Mouse (Mus musculus) brain, embryonic 18.5 days (tissue): ENCODE results near the gene Gm11549.

Experiments used
- DNase-seq: peaks from one replicate; pipeline ENCODE4 v3.0.0-alpha.2; 2012; ENCODE audit warnings: low read depth, low spot score

The Gm11549 gene

DNA sequence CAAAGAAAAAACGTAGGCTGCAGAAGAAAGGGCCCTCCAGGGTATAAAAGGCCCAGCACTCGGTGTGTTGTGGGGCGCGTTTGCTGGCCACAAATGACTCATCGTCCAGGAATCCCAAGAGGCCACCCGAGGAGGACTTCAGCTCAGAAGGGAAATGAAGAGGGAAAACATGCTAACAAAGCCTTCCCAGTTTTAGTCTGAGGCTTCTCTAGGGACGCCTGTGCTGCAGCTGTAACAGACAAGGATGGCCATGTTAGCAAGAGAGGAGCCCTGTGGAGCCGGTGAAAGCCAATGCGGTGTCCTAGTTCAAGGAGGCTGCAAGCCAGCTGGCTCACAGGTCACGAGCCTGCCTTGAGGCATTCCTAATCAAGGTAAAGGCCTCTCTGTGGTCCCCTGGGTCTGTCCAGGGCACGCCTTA, 39.8 kb downstream of the Gm11549 start:
- no peak for DNase-seq

DNA sequence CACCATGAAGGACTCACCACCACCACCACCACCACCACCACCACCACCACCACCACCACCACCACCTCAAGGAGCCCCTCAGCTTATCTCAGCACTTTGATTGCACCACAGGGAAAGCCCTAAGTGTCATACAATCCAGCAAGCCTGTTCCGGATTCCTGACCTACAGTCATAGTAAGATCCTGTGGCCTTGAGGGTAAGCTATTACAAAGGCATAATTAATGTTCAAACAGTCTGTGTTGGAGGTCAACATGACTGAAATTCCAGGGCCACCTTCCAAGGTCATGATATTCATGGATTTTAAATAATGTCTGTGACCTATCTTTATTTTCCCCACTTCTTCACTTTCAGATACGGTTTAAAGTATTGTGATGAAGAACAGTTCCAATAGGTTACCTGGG, 41.1 kb downstream of the Gm11549 start:
- no peak for DNase-seq

DNA sequence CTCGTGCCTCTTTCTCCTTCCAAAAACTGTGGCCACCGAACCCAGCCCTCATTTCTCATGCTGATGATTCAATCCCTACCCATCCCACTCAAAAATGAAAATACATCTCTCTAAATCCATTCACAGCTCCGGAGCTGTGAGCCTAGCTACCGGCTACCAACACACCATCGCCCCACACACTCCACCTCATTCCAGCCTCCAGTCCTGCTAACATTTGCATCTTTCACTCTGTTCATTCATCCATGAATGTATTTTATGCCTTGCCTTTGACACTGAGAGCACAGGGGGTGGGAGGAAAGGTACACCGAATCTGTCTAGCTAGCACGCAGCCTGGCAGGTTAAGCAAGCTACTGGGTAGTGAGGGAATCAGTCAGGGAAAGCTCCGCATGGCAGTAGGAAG, 42.8 kb downstream of the Gm11549 start:
- no peak for DNase-seq

DNA sequence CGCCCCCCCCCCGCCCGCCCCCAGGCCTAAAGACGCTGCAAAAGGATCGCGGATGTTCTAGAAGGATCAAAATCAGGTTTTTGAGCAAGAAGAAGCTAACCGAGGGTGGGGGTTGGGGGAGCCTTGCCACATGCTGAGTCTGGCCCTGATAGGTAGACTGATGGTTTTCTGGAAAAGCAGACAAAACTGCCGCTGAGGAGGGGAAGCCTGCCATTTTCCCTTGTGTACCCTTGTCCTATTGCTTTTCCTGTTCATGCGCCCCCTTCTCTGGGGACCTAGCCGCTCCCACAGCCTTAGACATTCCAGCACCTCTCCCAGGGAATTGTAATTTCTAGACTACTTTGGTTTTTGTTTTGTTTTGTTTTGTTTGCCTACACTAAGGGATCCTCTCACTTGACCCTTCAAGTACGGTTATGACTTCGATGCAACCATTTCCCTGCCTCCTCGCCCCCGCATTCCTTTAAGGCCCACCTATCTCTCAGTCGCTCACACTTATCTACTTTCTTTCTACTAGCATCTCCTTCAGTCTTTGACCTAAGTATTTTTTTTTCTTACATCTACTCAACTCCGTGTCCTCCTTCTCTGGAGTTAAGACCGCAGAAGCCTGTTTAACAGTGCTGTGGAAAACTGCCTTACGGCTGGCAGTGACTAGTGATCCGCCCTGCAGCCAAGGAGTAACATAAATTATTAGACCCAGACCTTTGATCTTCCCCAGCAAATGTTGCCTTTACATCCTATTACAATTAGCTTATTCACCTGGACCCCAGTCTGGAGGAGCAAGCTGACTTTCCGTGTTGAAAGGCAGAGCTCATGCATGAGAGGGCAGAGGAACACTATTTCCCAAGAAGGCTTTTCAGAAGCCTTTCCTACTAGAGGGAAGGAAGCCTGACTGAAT, 45.1 kb downstream of the Gm11549 start:
- no peak for DNase-seq

DNA sequence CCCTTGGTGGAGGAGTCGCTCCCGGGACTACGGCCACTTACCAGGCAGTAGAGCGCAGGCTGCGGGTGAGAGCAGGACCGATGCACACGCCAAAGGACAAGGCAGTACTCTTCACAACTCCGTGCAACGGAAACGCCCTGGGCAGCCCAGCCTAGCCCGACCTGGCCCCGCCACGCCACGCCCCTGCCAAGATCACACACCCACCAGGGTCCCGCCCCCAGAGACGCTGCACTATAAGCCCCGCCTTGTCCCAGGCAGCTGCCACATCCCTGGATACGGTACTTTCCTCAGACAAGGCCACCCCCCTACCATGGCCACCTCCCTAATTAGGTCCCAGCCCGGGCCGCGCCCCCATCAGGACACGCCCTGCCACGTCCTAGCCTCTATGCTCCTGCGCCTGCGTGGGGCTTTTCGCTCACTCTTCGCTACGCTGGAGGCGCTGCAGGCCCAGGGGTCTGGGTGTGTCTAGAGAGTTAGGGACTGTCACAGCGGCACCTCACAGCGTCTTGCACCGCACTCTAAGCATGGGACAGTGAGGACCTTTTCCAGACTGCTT, 46.0 kb downstream of the Gm11549 start, which contains the start of the genes Anxa5 and 1810062G17Rik:
Anxa5 (minus strand) TSS at position 363 of the 556 bp plus-strand sequence.
1810062G17Rik (plus strand) TSS at position 406 of the 556 bp plus-strand sequence.
- peak; percentile 63 for DNase-seq

DNA sequence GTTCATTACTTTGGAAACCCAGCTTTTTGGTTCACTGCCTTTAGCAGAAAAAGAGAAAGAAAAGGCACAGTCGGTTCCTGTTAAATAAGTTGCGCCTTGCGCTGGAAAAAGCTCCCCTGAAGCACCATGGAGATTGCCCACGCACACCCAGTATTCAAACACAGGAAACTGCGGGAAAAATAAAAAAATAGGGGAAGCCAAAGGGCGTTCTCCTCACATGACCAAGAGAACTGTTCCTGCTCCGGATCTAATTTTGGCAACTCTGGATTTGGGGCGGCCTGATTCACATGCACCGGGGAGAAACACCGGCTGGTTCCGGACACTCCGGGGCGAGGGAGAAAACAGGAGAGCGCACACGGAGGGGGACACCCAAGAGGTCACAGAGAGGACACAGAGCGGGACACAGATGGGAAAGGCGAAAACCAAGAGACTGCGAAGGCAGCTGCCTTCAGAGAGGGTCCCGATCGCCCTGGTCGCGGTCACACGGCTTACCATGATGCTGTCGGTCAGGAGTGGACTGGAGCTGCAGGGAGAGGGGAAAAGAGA, 46.6 kb downstream of the Gm11549 start:
- no peak for DNase-seq

DNA sequence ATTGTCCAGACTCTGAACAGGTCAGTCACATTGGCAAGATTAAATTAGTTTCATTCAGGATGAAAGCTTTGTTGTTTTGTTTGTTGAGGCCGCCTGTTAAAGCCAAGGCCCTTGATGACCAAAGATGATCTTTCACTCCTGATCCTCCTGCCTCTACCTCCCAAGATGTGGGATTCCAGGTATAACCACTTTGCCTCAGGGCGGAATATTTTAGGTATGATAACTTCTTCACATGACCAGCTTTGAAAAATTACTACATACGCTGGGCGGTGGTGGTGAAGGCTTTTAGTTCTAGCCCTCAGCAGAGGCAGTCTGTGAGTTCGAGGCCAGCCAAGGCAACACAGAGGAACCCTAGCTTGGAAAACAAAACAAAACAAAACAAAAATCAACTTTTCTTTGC, 47.2 kb downstream of the Gm11549 start:
- DNase-seq = no peak

DNA sequence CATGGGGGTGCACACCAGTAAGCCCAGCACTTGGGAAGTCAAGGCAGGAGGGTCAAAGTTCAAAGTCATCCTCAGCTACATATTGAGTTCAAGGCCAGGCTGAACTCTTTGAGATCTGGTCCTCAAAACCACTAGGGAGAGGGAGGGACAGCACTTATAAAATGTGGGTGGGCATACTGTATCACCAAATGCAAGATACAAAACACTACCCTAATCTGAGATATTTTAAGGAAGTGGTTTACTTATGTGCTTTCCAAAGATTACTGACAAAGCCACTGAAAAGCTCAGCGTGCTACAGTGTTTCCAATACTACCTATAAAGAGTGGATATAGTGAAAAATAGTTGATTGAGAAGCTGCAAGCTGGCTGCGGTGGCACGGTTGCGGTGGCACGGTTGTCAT, 48.4 kb downstream of the Gm11549 start:
- DNase-seq = no peak

DNA sequence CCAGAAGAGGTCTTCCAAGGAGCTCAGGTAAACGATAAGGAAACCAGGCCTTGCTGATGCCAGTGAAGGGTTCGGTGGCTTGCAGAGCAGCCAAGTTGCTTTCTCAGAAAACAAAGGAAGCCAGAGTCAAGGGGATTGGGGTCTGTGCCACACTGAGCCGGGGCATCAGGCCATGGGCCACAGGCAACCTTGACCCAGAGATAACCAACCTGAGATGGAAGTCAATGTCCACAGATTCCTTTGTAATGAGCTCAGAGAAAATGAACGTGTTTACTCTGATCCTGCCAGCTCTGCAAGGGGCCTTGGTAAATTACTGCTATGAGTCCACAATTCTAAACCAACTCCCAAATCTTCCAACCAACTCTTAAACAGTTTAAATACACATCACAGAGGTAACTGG, 49.8 kb downstream of the Gm11549 start:
- no peak for DNase-seq

DNA sequence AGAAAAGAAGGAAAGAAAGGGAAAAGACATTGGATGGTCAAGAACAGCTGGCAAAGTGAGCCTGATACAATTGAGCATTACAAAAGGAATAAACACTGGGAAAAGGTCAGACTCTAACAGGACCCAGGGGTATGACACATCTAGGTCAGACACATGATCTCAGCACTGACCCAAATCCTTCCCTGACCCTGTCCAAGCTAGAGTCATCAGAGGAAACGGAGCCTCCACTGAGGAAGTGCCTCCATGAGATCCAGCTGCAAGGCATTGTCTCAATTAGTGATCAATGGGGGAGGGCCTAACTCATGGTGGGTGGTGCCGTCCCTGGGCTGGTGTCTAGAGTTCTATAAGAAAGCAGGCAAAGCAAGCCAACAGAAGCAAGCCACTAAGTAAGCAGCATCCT, 52.7 kb downstream of the Gm11549 start:
- DNase-seq = no peak

DNA sequence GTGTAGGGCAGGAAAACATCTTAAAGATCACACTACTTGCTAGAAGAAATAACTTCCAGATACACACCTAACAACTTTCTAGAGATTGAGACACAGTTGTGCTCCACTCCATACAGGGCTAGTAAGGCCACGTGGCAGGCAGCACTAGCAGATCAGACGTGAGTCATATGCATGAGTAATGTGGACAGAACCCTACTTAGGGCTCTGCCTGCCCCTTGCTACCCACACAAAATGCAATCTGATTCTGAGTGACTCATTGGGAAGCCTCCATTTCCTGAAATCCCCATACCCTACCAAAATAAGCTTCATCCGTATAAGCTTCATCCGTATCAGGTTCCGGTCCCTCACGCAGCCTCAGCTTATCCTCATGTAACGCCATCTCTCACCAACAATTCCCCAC, 54.0 kb downstream of the Gm11549 start:
- no peak for DNase-seq

DNA sequence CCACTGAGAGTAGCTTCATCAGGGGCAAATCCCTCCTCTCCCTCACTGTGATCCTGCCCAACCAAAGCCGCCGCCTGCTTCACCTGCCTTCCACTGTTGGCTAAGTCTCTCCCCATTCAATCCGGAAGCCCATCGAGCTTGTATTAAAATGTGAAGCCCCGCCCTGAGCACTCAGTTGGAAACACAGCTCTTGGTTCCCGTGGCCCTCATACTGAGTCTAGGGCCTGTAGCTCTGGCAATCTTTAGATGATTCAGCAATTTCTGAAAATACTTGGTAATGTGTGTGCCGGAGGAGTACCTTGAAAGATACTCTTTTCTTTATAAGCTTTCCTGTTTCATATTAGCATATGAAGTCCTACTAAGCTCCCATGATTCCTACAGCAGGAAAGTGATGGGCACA, 56.1 kb downstream of the Gm11549 start:
- DNase-seq = no peak
